Mouse (Mus musculus) kidney, embryonic 15.5 days (tissue): Measurements from ENCODE around the gene Tssc4. TPM values are rescaled to one million over a fixed set of nuclear protein-coding genes. Genes with fewer than 3 reads are reported as not detected.

ENCODE experiments used
- ATAC-seq: fragments of 200-750 bp; cut with Nextera tagmentation; replicated peaks from 2 replicates; pipeline ENCODE4 v1.8.0; 2017; ENCODE audit warnings: moderate TSS enrichment; ENCODE audit not compliant: low FRiP score
- H3K27ac ChIP-seq: fragments of 300-500 bp; sonication (generic); 2 replicates; pipeline ENCODE4 v1.5.1; 2015; ENCODE audit warnings: mild to moderate bottlenecking, inconsistent platforms
- H3K27me3 ChIP-seq: fragments of 300-500 bp; sonication (generic); 2 replicates; pipeline ENCODE4 v1.6.1; 2015; ENCODE audit warnings: inconsistent platforms
- H3K36me3 ChIP-seq: fragments of 300-500 bp; sonication (generic); 2 replicates; pipeline ENCODE4 v1.6.1; 2015; ENCODE audit warnings: inconsistent platforms
- H3K4me1 ChIP-seq: fragments of 300-500 bp; sonication (generic); 2 replicates; pipeline ENCODE4 v1.6.1; 2015; ENCODE audit warnings: inconsistent platforms
- H3K4me2 ChIP-seq: fragments of 300-500 bp; sonication (generic); 2 replicates; pipeline ENCODE4 v1.6.1; 2015; ENCODE audit warnings: moderate library complexity, mild to moderate bottlenecking, inconsistent platforms
- H3K4me3 ChIP-seq: fragments of 300-500 bp; sonication (generic); replicated peaks from 2 replicates; pipeline ENCODE4 v1.5.1; 2015; ENCODE audit warnings: mild to moderate bottlenecking, inconsistent platforms
- H3K9ac ChIP-seq: fragments of 300-500 bp; sonication (generic); 2 replicates; pipeline ENCODE4 v1.6.1; 2015; ENCODE audit warnings: mild to moderate bottlenecking, inconsistent platforms
- H3K9me3 ChIP-seq: fragments of 300-500 bp; sonication (generic); replicated peaks from 2 replicates; pipeline ENCODE4 v1.6.1; 2016; ENCODE audit warnings: inconsistent platforms
- WGBS: fragments of 180-500 bp; shearing (Covaris S2); methylation state at CpG from one replicate; pipeline ENCODE4 v1.1.7; 2015; ENCODE audit warnings: mixed read lengths; 5-methylcytosine and 5-hydroxymethylcytosine counted together
- polyA plus RNA-seq: library from polyadenylated mRNA; unstranded; fragments of >200 nt; fragmentation: Nextera tagmentation; extraction: Ambion mirVana; gene quantifications from 2 replicates; pipeline ENCODE4 v1.2.1, GENCODE M21; 2015

Tssc4 gene
- polyA plus RNA-seq, 1 experiment from 2014 or later, result 105 TPM

DNA sequence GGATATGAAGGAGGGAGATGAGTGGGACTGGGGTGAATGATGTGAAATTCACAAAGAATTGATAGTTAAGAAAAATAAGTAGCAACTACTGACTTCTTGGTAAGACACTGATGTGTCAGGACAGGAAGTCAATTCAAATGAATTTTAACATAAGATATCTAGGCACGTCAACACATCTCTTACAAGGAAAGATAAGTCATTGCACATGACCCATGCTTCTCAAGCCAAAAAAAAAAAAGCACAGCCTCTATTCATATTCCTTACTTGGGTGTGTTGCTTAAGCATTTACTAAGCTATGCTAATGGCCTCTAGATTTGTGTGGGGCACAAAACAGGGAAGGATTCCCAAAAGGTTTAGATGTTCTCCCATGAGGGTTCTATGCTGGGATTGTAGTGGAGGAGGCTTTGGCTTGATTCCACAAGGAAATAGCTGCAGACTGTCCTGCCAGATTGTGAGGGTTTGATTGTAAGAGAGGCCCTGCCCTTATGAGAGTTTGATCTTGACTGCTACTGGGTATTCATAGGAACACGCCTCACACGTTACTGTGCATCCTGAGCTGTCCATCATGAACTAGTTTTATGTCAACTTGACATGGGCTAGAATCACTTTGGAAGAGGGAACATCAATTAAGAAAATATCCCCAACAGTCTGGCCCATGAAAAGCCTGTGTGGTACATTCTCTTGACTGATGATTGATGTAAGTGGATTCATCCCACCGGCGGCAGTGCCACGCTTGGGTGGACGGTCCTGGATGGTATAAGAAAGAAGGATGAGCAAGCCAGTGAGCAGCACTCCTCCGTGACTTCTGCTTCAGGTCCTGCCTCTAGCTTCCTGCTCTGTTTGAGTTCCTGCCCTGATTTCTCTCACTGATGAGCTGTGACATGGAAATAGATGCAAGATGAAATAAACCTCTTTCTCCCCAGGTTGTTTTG lies 34.3 kb upstream of the Tssc4 start:
- ATAC-seq, result no peak
- Histone ChIP-seq H3K4me1 (0 out of 2 replicates have a peak, but pooled peaks cover 3% of the 10 kb centered on the region), H3K36me3 (peaks cover 4% of the 10 kb centered on the region; the same call in 1 of the 2 replicates), H3K4me2 (no peak overlapping the region), H3K9me3 (no peaks in the 10 kb centered on the region), H3K9ac (no peak overlapping the region), H3K4me3 (no peak overlapping the region), H3K27me3 (no peaks in the 10 kb centered on the region), H3K27ac (no peak overlapping the region)
- WGBS, result 89% methylated on average over 8 of the region's 8 CpGs

DNA sequence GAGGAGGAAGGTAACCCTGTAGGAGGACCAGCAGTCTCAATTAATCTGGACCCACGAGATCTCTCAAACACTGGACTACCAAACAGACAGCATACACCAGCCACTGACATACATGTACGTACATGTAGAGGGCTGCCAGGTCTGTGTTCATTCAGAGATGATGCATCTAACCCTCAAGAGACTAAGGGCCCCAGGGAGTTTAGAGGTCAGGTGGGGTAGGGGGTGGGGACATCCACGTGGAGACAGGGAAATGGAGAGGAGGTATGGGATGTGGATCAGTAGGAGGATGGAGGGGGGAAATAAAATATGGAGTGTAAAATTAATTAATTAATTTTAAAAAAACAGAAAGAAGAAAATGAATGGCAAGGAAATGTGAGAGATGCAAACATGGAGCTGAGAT lies 32.3 kb upstream of the Tssc4 start:
- no peak overlapping the region for H3K9ac ChIP-seq
- no peak for ATAC-seq
- no peak overlapping the region for H3K4me2 ChIP-seq
- H3K9me3 ChIP-seq, result no peaks in the 10 kb centered on the region
- peaks cover 7% of the 10 kb centered on the region; the same call in 1 of the 2 replicates for H3K4me1 ChIP-seq
- WGBS, result 80% methylated on average over 3 of the region's 3 CpGs
- H3K27ac ChIP-seq, result no peak overlapping the region
- no peaks in the 10 kb centered on the region for H3K27me3 ChIP-seq
- H3K36me3 ChIP-seq, result no peaks in the 10 kb centered on the region; the same call in 1 of the 2 replicates
- H3K4me3 ChIP-seq, result no peak overlapping the region

GRCm38 (mm10) chr7:143037306-143037705 lies 31.7 kb upstream of the Tssc4 start:
- 93% methylated on average over 4 of the region's 4 CpGs for WGBS
- Histone ChIP-seq H3K4me2 (no peak overlapping the region), H3K4me3 (no peak overlapping the region), H3K4me1 (peaks cover 13% of the 10 kb centered on the region), H3K9ac (no peak overlapping the region), H3K9me3 (no peaks in the 10 kb centered on the region), H3K36me3 (no peaks in the 10 kb centered on the region; the same call in 1 of the 2 replicates), H3K27me3 (no peaks in the 10 kb centered on the region), H3K27ac (no peak overlapping the region)
- no peak for ATAC-seq

- Histone ChIP-seq H3K9ac (no peak overlapping the region), H3K4me1 (peaks cover 19% of the 10 kb centered on the region), H3K36me3 (no peaks in the 10 kb centered on the region; the same call in 1 of the 2 replicates), H3K9me3 (no peaks in the 10 kb centered on the region), H3K4me2 (no peak overlapping the region), H3K4me3 (no peak overlapping the region), H3K27ac (no peak overlapping the region), H3K27me3 (no peaks in the 10 kb centered on the region)
- 85% methylated on average over 3 of the region's 3 CpGs for WGBS
- ATAC-seq, result no peak
These were observed 30.7 kb upstream of the Tssc4 start for GRCm38 (mm10) chr7:143038174-143038931.

DNA sequence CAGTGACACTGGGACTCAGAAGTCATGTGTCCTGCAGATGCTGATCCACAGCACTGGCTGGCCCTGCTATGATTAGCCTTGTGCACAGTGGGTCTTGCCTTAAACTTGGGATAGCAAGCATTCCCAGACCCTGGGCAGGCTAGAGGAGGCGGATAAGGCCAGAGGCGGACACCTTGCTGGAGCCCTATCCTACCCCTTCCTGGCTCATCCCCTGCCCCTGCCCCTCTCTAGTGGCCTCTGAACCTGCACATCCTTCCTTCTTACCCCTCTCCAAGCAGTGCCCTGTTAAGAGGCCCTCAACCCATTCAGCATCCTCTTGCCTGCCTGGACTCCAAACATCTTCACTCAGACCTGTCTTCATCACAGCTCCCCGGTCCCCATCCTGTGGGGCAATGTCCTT lies 28.5 kb upstream of the Tssc4 start:
- no peak for ATAC-seq
- 96% methylated on average over 3 of the region's 3 CpGs for WGBS
- Histone ChIP-seq H3K27ac (no peak overlapping the region), H3K4me3 (no peak overlapping the region), H3K9me3 (no peaks in the 10 kb centered on the region), H3K36me3 (no peaks in the 10 kb centered on the region), H3K27me3 (no peaks in the 10 kb centered on the region), H3K4me2 (no peak overlapping the region), H3K4me1 (peaks cover 19% of the 10 kb centered on the region), H3K9ac (no peak overlapping the region)

DNA sequence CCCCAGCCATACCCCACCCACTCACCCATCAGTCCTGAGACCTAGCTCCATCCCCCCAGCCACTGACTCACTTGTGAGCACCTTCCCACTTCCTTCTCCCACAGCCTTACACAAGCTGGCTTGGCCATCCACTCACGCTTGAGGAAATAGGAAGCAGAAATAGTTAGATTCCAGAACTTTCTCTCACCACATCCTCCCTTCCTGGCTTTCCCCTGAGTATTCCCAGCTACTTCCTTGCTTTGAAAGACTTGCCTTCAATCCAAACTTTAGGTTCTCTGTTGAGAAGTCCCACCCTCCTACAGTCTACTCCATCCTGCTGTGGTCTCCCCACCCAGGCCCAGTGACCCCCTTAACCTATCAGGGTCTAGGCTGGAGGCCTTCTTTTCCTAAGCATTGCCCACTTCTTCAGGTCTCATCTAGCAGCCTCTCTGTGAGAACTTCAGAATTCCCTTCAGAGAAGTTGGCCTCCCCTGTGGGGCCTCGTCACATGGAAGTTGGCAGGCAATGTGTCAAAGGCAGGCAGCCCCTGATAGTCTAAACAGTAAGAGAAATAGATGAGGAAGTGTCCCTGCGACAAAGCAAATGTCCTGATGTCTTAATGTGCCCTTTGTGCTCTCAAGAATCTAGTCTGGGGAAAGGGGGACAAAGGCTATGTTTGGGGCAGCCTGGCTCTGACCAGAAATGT lies 27.8 kb upstream of the Tssc4 start:
- H3K36me3 ChIP-seq, result no peaks in the 10 kb centered on the region
- H3K4me1 ChIP-seq, result peaks cover 19% of the 10 kb centered on the region
- H3K4me3 ChIP-seq, result no peak overlapping the region
- ATAC-seq, result no peak
- WGBS, result 77% methylated on average over 3 of the region's 3 CpGs
- H3K9ac ChIP-seq, result no peak overlapping the region
- no peak overlapping the region for H3K4me2 ChIP-seq
- H3K27me3 ChIP-seq, result no peaks in the 10 kb centered on the region
- H3K27ac ChIP-seq, result peak overlapping the region; percentile 75
- H3K9me3 ChIP-seq, result no peaks in the 10 kb centered on the region

DNA sequence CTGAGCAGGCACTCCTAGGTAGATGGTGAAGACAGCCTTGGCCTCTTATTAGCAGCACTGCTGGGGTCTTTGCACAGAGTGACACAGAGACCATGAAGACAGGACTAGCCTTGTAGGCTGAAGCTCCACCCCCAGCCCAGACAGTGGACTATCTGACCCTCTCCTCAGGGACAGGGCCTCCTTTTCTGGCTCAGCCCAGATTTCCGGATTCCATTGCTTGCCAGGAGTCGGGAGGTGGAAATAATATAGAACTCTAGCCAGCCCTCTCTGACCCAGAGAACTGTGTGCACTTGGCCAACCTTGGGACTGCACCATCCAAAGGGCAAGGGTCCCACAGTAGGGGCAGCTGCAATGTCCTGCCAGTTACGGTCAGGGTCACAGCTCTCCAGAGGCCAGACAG lies 27.0 kb upstream of the Tssc4 start:
- H3K9ac ChIP-seq, result no peak overlapping the region
- H3K4me3 ChIP-seq, result no peak overlapping the region
- WGBS, result 40% methylated on average over 3 of the region's 3 CpGs
- H3K4me1 ChIP-seq, result peaks cover 19% of the 10 kb centered on the region
- peak overlapping the region; percentile 75 for H3K27ac ChIP-seq
- H3K4me2 ChIP-seq, result no peak overlapping the region
- H3K27me3 ChIP-seq, result no peaks in the 10 kb centered on the region
- H3K9me3 ChIP-seq, result no peaks in the 10 kb centered on the region
- ATAC-seq, result peak; percentile 82
- H3K36me3 ChIP-seq, result no peaks in the 10 kb centered on the region

GRCm38 (mm10) chr7:143042897-143043300 lies 26.1 kb upstream of the Tssc4 start:
- 80% methylated on average over 3 of the region's 3 CpGs for WGBS
- peaks cover 19% of the 10 kb centered on the region for H3K4me1 ChIP-seq
- no peak overlapping the region for H3K4me2 ChIP-seq
- no peak for ATAC-seq
- no peak overlapping the region for H3K9ac ChIP-seq
- no peaks in the 10 kb centered on the region for H3K9me3 ChIP-seq
- H3K4me3 ChIP-seq, result no peak overlapping the region
- no peaks in the 10 kb centered on the region for H3K36me3 ChIP-seq
- no peaks in the 10 kb centered on the region for H3K27me3 ChIP-seq
- H3K27ac ChIP-seq, result peak overlapping the region; percentile 75

GRCm38 (mm10) chr7:143044049-143044825 lies 24.8 kb upstream of the Tssc4 start:
- Histone ChIP-seq H3K4me1 (peaks cover 17% of the 10 kb centered on the region), H3K27ac (no peak overlapping the region), H3K9me3 (no peaks in the 10 kb centered on the region), H3K27me3 (no peaks in the 10 kb centered on the region), H3K9ac (no peak overlapping the region), H3K4me3 (no peak overlapping the region), H3K4me2 (no peak overlapping the region), H3K36me3 (no peaks in the 10 kb centered on the region)
- WGBS, result 90% methylated on average over 2 of the region's 2 CpGs
- no peak for ATAC-seq

- Histone ChIP-seq H3K27me3 (no peaks in the 10 kb centered on the region), H3K4me1 (peaks cover 17% of the 10 kb centered on the region), H3K36me3 (no peaks in the 10 kb centered on the region), H3K4me2 (no peak overlapping the region), H3K4me3 (no peak overlapping the region), H3K27ac (no peak overlapping the region), H3K9ac (no peak overlapping the region), H3K9me3 (no peaks in the 10 kb centered on the region)
- ATAC-seq, result no peak
These were observed 24.2 kb upstream of the Tssc4 start for GRCm38 (mm10) chr7:143044826-143045206.

- Histone ChIP-seq H3K9me3 (no peaks in the 10 kb centered on the region), H3K4me3 (no peak overlapping the region), H3K36me3 (no peaks in the 10 kb centered on the region), H3K27me3 (no peaks in the 10 kb centered on the region), H3K4me1 (peaks cover 16% of the 10 kb centered on the region), H3K27ac (no peak overlapping the region), H3K9ac (no peak overlapping the region), H3K4me2 (no peak overlapping the region)
- ATAC-seq, result no peak
- 81% methylated on average over 7 of the region's 7 CpGs for whole genome bisulfite sequencing
These were observed 22.7 kb upstream of the Tssc4 start for GRCm38 (mm10) chr7:143046358-143046757.
